Mouse (Mus musculus): ENCODE measurements around the gene Lce1h.

Lce1h gene

GRCm38 (mm10) chr3:92764965-92765364 is at the start of gene Lce1h:
Lce1h (minus strand) TSS chr3:92765065.
- no peak for DNase-seq

- DNase-seq, result no peak
Measured at GRCm38 (mm10) chr3:92807791-92808190, 42.9 kb upstream of the Lce1h start, which contains the start of gene Lce1k. Lce1k (minus strand) TSS chr3:92807891.

- no peak for DNase-seq
Measured at GRCm38 (mm10) chr3:92790414-92790813, 25.5 kb upstream of the Lce1h start, which contains the start of gene Lce1j. Lce1j (minus strand) TSS chr3:92790514.

GRCm38 (mm10) chr3:92778799-92779198 is 13.9 kb upstream of the Lce1h start, which contains the start of gene Lce1i:
Lce1i (minus strand) TSS chr3:92778899.
- DNase-seq, result no peak

- no peak for DNase-seq
Measured at GRCm38 (mm10) chr3:92771573-92771972, 6.7 kb upstream of the Lce1h start.

GRCm38 (mm10) chr3:92753197-92753596 is 11.7 kb downstream of the Lce1h start:
- no peak for DNase-seq

GRCm38 (mm10) chr3:92752238-92752637 is 12.6 kb downstream of the Lce1h start, which contains the start of gene Lce1g:
Lce1g (minus strand) TSS chr3:92752338.
- DNase-seq, result no peak

GRCm38 (mm10) chr3:92738996-92739395 is 25.9 kb downstream of the Lce1h start, which contains the start of gene Gm38119:
Gm38119 (minus strand) TSS chr3:92739096.
- no peak for DNase-seq

GRCm38 (mm10) chr3:92722631-92723030 is 42.2 kb downstream of the Lce1h start:
- no peak for DNase-seq

GRCm38 (mm10) chr3:92720250-92720649 is 44.6 kb downstream of the Lce1h start, which contains the start of gene Lce1f:
Lce1f (minus strand) TSS chr3:92720350.
- no peak for DNase-seq

- DNase-seq, result no peak
Measured at GRCm38 (mm10) chr3:92715122-92715521, 49.7 kb downstream of the Lce1h start.
